In genomic region chr11:11586423-11586822, GRCm38 (mm10) we compare ENCODE assay signal across 35 mouse cellular contexts. TPM values are rescaled to one million over a fixed set of nuclear protein-coding genes. Genes with fewer than 3 reads are reported as not detected.
A peak's percentile ranks its signal among the peaks of the same experiment; 100 is the strongest.
DNase-seq lines count a peak whose midpoint lies in the region; ATAC-seq and TF ChIP-seq lines count a peak whose summit lies in the region.
"Had no signal": no experiment of that assay in that cellular context is flagged by ENCODE, and none has a peak within 500 bp of the region (broad histone marks: within the 10 kb centered on the region; RNA-seq: fewer than 3 reads in every experiment).

No protein-coding gene starts in this region.

- H3K4me1 ChIP-seq in liver, embryonic 11.5 days (replicated peaks; ENCODE audit: control insufficient read depth, insufficient read depth, low read length), result peaks cover 4% of the 10 kb centered on the region; the same call in 1 of the 2 replicates
- H3K4me1 ChIP-seq in liver, postnatal 0 days (ENCODE audit: insufficient read depth), result peaks cover 5% of the 10 kb centered on the region; the same call in 1 of the 2 replicates
- peaks cover 0 to 7% of the 10 kb centered on the region in 2 experiments; a peak in 1 of 4 replicates for H3K4me1 ChIP-seq in liver, embryonic 14.5 days (replicated peaks; ENCODE audit: control insufficient read depth in 2 of 2, insufficient read depth in 2 of 2, low read length in 1 of 2)
- H3K4me1 ChIP-seq in intestine, embryonic 16.5 days (ENCODE audit: control insufficient read depth, insufficient read depth, low read length), result no peaks in the 10 kb centered on the region
- H3K4me1 ChIP-seq: embryonic facial prominence, embryonic 10.5 days; embryonic facial prominence, embryonic 13.5 days; forebrain, embryonic 12.5 days; forebrain, embryonic 15.5 days; heart, embryonic 10.5 days; heart, embryonic 13.5 days had no signal

- no peak for TF ChIP-seq EP300 in liver, postnatal 0 days (IDR thresholded peaks at IDR 0.05; ENCODE audit: low read depth)
- TF ChIP-seq EP300 in liver, embryonic 14.5 days (IDR thresholded peaks at IDR 0.05; ENCODE audit: low read depth), result 0 out of 2 replicates have a peak, but pooled peaks have one; percentile 9

- peak; percentile 36; the same call in 1 of the 2 replicates for ATAC-seq in liver, embryonic 11.5 days (replicated peaks; ENCODE audit: low FRiP score)
- no peak for ATAC-seq in liver, postnatal 0 days
- ATAC-seq in common myeloid progenitor, adult 5-6 weeks (replicated peaks; ENCODE audit: low read depth, poor library complexity, severe bottlenecking), result peak; percentile 64
- ATAC-seq in liver, embryonic 14.5 days (ENCODE audit: insufficient read depth), result no peak
- no peak for ATAC-seq in intestine, embryonic 16.5 days
- ATAC-seq: activated CD4-positive, CD25-positive, alpha-beta regulatory T cell, adult 4 months; CD4-positive, CD25-positive, alpha-beta regulatory T cell, adult 4 months; forebrain, embryonic 15.5 days; hindbrain, postnatal 0 days; inflammation-experienced regulatory T-cells, adult 6 months had no signal

- WGBS in liver, embryonic 11.5 days, result 93% methylated on average over 1 of the region's 1 CpGs
- WGBS in liver, postnatal 0 days (ENCODE audit: insufficient replicate concordance), result 75% methylated on average over 1 of the region's 1 CpGs
- WGBS in liver, embryonic 14.5 days (ENCODE audit: insufficient replicate concordance), result 67% methylated on average over 1 of the region's 1 CpGs
- 95% methylated on average over 1 of the region's 1 CpGs for WGBS in intestine, embryonic 16.5 days

- no peak overlapping the region for H3K27ac ChIP-seq in liver, embryonic 11.5 days (ENCODE audit: low read depth, low read length)
- H3K27ac ChIP-seq in liver, postnatal 0 days (ENCODE audit: low read depth), result no peak overlapping the region
- H3K27ac ChIP-seq in liver, embryonic 14.5 days, result no peak overlapping the region
- no peak overlapping the region for H3K27ac ChIP-seq in intestine, embryonic 16.5 days (ENCODE audit: low read length)
- H3K27ac ChIP-seq: embryonic facial prominence, embryonic 10.5 days; embryonic facial prominence, embryonic 13.5 days; forebrain, embryonic 12.5 days; forebrain, embryonic 15.5 days; heart, embryonic 10.5 days; heart, embryonic 13.5 days; hindbrain, embryonic 14.5 days; hindbrain, postnatal 0 days had no signal

- no peak for TF ChIP-seq CTCF in liver, postnatal 0 days (IDR thresholded peaks at IDR 0.05; ENCODE audit: low read depth)
- no peak for TF ChIP-seq CTCF in liver, embryonic 14.5 days (IDR thresholded peaks at IDR 0.05; ENCODE audit: low read depth)

- no peaks in the 10 kb centered on the region for H3K27me3 ChIP-seq in liver, embryonic 11.5 days (replicated peaks; ENCODE audit: control insufficient read depth, insufficient read depth, low read length)
- no peaks in the 10 kb centered on the region for H3K27me3 ChIP-seq in liver, postnatal 0 days (ENCODE audit: insufficient read depth, low read length)
- H3K27me3 ChIP-seq in liver, embryonic 14.5 days (ENCODE audit: control insufficient read depth, insufficient read depth, low read length), result no peaks in the 10 kb centered on the region
- no peaks in the 10 kb centered on the region for H3K27me3 ChIP-seq in intestine, embryonic 16.5 days (replicated peaks; ENCODE audit: control insufficient read depth, insufficient read depth, low read length)
- H3K27me3 ChIP-seq: embryonic facial prominence, embryonic 13.5 days; forebrain, embryonic 12.5 days; forebrain, embryonic 15.5 days; heart, embryonic 13.5 days had no signal

- H3K4me3 ChIP-seq in liver, embryonic 11.5 days (ENCODE audit: low read depth, low read length), result no peak overlapping the region
- no peak overlapping the region for H3K4me3 ChIP-seq in liver, postnatal 0 days (ENCODE audit: low read depth, low read length)
- H3K4me3 ChIP-seq in liver, embryonic 14.5 days (ENCODE audit: insufficient read depth in 1 of 2, low read depth in 2 of 2, low read length in 2 of 2), result no peak overlapping the region
- H3K4me3 ChIP-seq in intestine, embryonic 16.5 days (ENCODE audit: low read length), result no peak overlapping the region
- H3K4me3 ChIP-seq: embryonic facial prominence, embryonic 10.5 days; embryonic facial prominence, embryonic 13.5 days; erythroblast, embryonic 14.5 days; forebrain, embryonic 12.5 days; forebrain, embryonic 15.5 days; heart, embryonic 10.5 days; heart, embryonic 13.5 days had no signal

- no peaks in the 10 kb centered on the region for H3K36me3 ChIP-seq in liver, embryonic 11.5 days (ENCODE audit: control insufficient read depth, insufficient read depth, low read length)
- no peaks in the 10 kb centered on the region for H3K36me3 ChIP-seq in liver, postnatal 0 days (replicated peaks; ENCODE audit: insufficient read depth, low read length)
- H3K36me3 ChIP-seq in liver, embryonic 14.5 days (replicated peaks; ENCODE audit: control insufficient read depth, insufficient read depth, low read depth), result no peaks in the 10 kb centered on the region
- H3K36me3 ChIP-seq in intestine, embryonic 16.5 days (ENCODE audit: control insufficient read depth, insufficient read depth, low read length), result no peaks in the 10 kb centered on the region
- H3K36me3 ChIP-seq: embryonic facial prominence, embryonic 10.5 days; embryonic facial prominence, embryonic 13.5 days; forebrain, embryonic 12.5 days; forebrain, embryonic 15.5 days; heart, embryonic 10.5 days; heart, embryonic 13.5 days had no signal

- DNase-seq in liver, embryonic 11.5 days (ENCODE audit: low spot score), result no peak
- DNase-seq in liver, postnatal 0 days, result no peak
- peak; percentile 58 for DNase-seq in 416B (ENCODE audit: low read depth)
- DNase-seq in liver, embryonic 14.5 days (ENCODE audit: low read depth in 3 of 3, low spot score in 3 of 3), result no peak
- no peak for DNase-seq in kidney, postnatal 25 days
- DNase-seq: adrenal gland, postnatal 10 days; adrenal gland, postnatal 36 days; cerebellum, adult 18-20 months; cerebellum, adult 9-10 months; cerebellum, postnatal 25 days; embryo, embryonic 11 days; gastrocnemius, postnatal 10 days; gastrocnemius, postnatal 36 days; heart, adult 18-20 months; heart, postnatal 14 days; heart, postnatal 4 days had no signal

- no peak overlapping the region for H3K4me2 ChIP-seq in liver, embryonic 11.5 days
- H3K4me2 ChIP-seq in liver, postnatal 0 days (ENCODE audit: low read depth, low read length), result no peak overlapping the region
- H3K4me2 ChIP-seq in liver, embryonic 14.5 days (ENCODE audit: low read depth), result no peak overlapping the region
- H3K4me2 ChIP-seq in intestine, embryonic 16.5 days (ENCODE audit: low read depth, low read length), result no peak overlapping the region
- H3K4me2 ChIP-seq: embryonic facial prominence, embryonic 13.5 days; forebrain, embryonic 12.5 days; forebrain, embryonic 15.5 days; heart, embryonic 13.5 days; hindbrain, embryonic 14.5 days had no signal

- H3K9ac ChIP-seq in liver, embryonic 11.5 days (ENCODE audit: low read depth, low read length), result no peak overlapping the region
- no peak overlapping the region for H3K9ac ChIP-seq in liver, postnatal 0 days (replicated peaks)
- H3K9ac ChIP-seq in liver, embryonic 14.5 days (replicated peaks), result no peak overlapping the region
- no peak overlapping the region for H3K9ac ChIP-seq in intestine, embryonic 16.5 days (ENCODE audit: low read depth, low read length)
- H3K9ac ChIP-seq: embryonic facial prominence, embryonic 13.5 days; forebrain, embryonic 12.5 days; forebrain, embryonic 15.5 days; heart, embryonic 13.5 days; hindbrain, embryonic 14.5 days had no signal

- H3K9me3 ChIP-seq in liver, embryonic 11.5 days (ENCODE audit: control insufficient read depth, low read length), result no peaks in the 10 kb centered on the region
- no peaks in the 10 kb centered on the region for H3K9me3 ChIP-seq in liver, postnatal 0 days (ENCODE audit: low read length)
- H3K9me3 ChIP-seq in liver, embryonic 14.5 days (ENCODE audit: control insufficient read depth, low read length), result no peaks in the 10 kb centered on the region
- H3K9me3 ChIP-seq in intestine, embryonic 16.5 days (ENCODE audit: control insufficient read depth, low read length), result no peaks in the 10 kb centered on the region
- H3K9me3 ChIP-seq: embryonic facial prominence, embryonic 10.5 days; embryonic facial prominence, embryonic 13.5 days; forebrain, embryonic 12.5 days; forebrain, embryonic 15.5 days; heart, embryonic 10.5 days; heart, embryonic 13.5 days had no signal

RNA-seq across cellular contexts. Expression of gene 4930512M02Rik, which starts 41.2 kb away (rescaled TPM):
- polyA plus RNA-seq in liver, embryonic 11.5 days (2014; fragmentation: Nextera tagmentation; extraction: Ambion mirVana), result not detected in 2 replicates
- polyA plus RNA-seq in liver, postnatal 0 days (2015; fragmentation: Nextera tagmentation; extraction: Ambion mirVana), result not detected in 2 replicates
- total RNA-seq in common myeloid progenitor, adult 5-6 weeks (2017), result not detected in 2 replicates
- not detected in 2 replicates for polyA plus RNA-seq in liver, embryonic 14.5 days (2012; rRNA removed)
- polyA plus RNA-seq in liver, embryonic 14.5 days (2014; fragmentation: Nextera tagmentation; extraction: Ambion mirVana), result not detected in 2 replicates
- polyA plus RNA-seq in intestine, embryonic 16.5 days (2015; fragmentation: Nextera tagmentation; extraction: Ambion mirVana), result not detected in 2 replicates
- total RNA-seq: adrenal gland, postnatal 10 days; adrenal gland, postnatal 36 days; gastrocnemius, adult 18-20 months; gastrocnemius, postnatal 10 days; gastrocnemius, postnatal 36 days; heart, adult 18-20 months; heart, postnatal 14 days; heart, postnatal 4 days; hindbrain, postnatal 0 days had no signal
- polyA plus RNA-seq: activated CD4-positive, CD25-positive, alpha-beta regulatory T cell, adult 4 months; C2C12; CD4-positive, CD25-positive, alpha-beta regulatory T cell, adult 4 months; cortical plate, adult 2 months; embryonic facial prominence, embryonic 10.5 days; embryonic facial prominence, embryonic 13.5 days; erythroblast, embryonic 14.5 days; forebrain, embryonic 12.5 days; forebrain, embryonic 15.5 days; heart, embryonic 10.5 days; heart, embryonic 13.5 days; heart, embryonic 16.5 days; hindbrain, embryonic 11.5 days; hindbrain, embryonic 14.5 days; hindbrain, postnatal 0 days; inflammation-experienced regulatory T-cells, adult 6 months had no signal

Comparison
In these comparisons a context has a peak if more than half of its experiments do, and no peak if none do; other contexts are left out.
1. ATAC-seq: peak in liver, embryonic 11.5 days (single experiment) and common myeloid progenitor, adult 5-6 weeks (single experiment); none in liver, postnatal 0 days (single experiment), liver, embryonic 14.5 days (single experiment) and intestine, embryonic 16.5 days (single experiment).